Mouse (Mus musculus) testis, adult 2 months (tissue): ENCODE results near the gene Slc1a7.

Experiments
- CTCF ChIP-seq: fragments of 200-500 bp; IDR thresholded peaks from 2 replicates; pipeline ENCODE4 v1.5.1; 2012; ENCODE audit warnings: low read depth, mild to moderate bottlenecking, inconsistent platforms, low read length, moderate library complexity; ENCODE audit not compliant: control insufficient read depth, insufficient read depth, insufficient replicate concordance
- POLR2A ChIP-seq: fragments of 200-500 bp; IDR thresholded peaks from 2 replicates; pipeline ENCODE4 v1.6.1; 2012; ENCODE audit warnings: low read depth, mild to moderate bottlenecking, inconsistent platforms, low read length, moderate library complexity; ENCODE audit not compliant: control insufficient read depth

DNA sequence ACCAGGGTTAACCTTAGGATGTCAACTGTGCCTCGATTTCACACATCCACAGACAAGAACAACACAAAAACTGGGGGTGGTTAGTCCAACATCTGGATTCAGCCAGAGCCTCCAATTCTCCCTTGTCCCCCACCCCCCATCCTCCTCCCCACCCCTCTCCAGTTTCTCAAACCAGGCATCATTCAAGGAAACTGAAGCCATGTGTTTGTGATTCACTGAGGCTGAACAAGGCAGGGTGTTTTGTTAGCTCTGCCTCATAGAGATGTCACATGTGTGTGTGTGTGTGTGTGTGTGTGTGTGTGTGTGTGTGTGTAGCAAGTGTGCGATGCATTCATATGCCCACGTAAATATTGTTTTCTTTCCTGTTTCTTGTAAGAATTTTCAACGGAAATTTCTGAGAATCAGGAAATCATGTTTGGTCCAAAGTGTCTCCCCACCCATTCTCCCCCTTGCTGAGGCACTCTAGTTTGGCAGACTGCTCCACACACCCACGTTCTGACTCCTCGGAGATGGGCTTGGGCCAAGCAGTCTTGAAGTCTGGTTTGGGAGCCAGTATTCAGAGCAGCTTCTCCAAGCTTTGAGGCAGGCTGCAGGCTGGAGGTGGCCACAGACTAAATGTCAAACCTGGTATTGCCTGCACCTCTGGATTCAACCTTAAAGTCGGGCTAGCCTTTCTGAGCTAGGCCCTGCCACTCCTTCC lies 16.3 kb downstream of the Slc1a7 start:
- no peak for TF ChIP-seq CTCF
- no peak for TF ChIP-seq POLR2A
